Mouse (Mus musculus) G1E (cell line): Measurements from ENCODE around the gene Dydc2. TPM values are rescaled to one million over a fixed set of nuclear protein-coding genes. Genes with fewer than 3 reads are reported as not detected.

Source experiments
- ATAC-seq: 2 replicates; pipeline ENCODE4 v1.8.0; 2016; ENCODE audit warnings: mild to moderate bottlenecking; ENCODE audit not compliant: insufficient number of reproducible peaks, poor library complexity, low FRiP score, severe bottlenecking; ENCODE audit errors: extremely low read depth
- DNase-seq: peaks from one replicate; pipeline ENCODE4 v3.0.0; 2012; ENCODE audit warnings: low spot score
- H3K27me3 ChIP-seq: 2 replicates; pipeline ENCODE4 v1.6.1; 2012; ENCODE audit warnings: mild to moderate bottlenecking, low read length, inconsistent platforms; ENCODE audit not compliant: insufficient read depth
- H3K36me3 ChIP-seq: replicated peaks from 2 replicates; pipeline ENCODE3; 2012; ENCODE audit warnings: mild to moderate bottlenecking, inconsistent platforms
- H3K4me1 ChIP-seq: 2 replicates; pipeline ENCODE4 v1.6.1; 2012; ENCODE audit warnings: low read depth, low read length, inconsistent platforms, mixed read lengths; ENCODE audit not compliant: insufficient read depth
- H3K4me3 ChIP-seq: 2 replicates; pipeline ENCODE4 v1.5.1; 2012; ENCODE audit warnings: low read depth, mild to moderate bottlenecking, inconsistent platforms, low read length, moderate library complexity, mixed read lengths
- H3K9me3 ChIP-seq: replicated peaks from 2 replicates; pipeline ENCODE4 v1.6.1; 2012; ENCODE audit warnings: inconsistent platforms
- CTCF ChIP-seq: IDR thresholded peaks from 2 replicates; pipeline ENCODE4 v1.5.1; 2012; ENCODE audit warnings: low read depth, low read length, inconsistent platforms, mixed read lengths
- GATA1 ChIP-seq: IDR thresholded peaks from 2 replicates; pipeline ENCODE4 v1.6.1; 2012; ENCODE audit warnings: borderline replicate concordance, low read length, inconsistent platforms, mixed read lengths
- GATA2 ChIP-seq: IDR thresholded peaks from 2 replicates; pipeline ENCODE4 v1.6.1; 2012; ENCODE audit warnings: low read depth, low read length, inconsistent platforms, borderline replicate concordance
- POLR2AphosphoS5 ChIP-seq: IDR thresholded peaks from 2 replicates; pipeline ENCODE4 v1.6.1; 2012; ENCODE audit warnings: low read depth, low read length, inconsistent platforms; ENCODE audit not compliant: insufficient replicate concordance
- TAL1 ChIP-seq: conservative IDR thresholded peaks from 2 replicates; pipeline ENCODE4 v1.6.1; 2012; ENCODE audit warnings: low read depth, low read length, inconsistent platforms, mixed read lengths
- polyA plus RNA-seq: library from polyadenylated mRNA; stranded (reverse); fragments of >175 nt; gene quantifications from 2 replicates; pipeline ENCODE4 v1.2.3, GENCODE M21; 2012
- total RNA-seq, 2 experiments: library from RNA; stranded (forward) in 1 of 2; stranded (reverse) in 1 of 2; fragments of 200-1000 nt in 1 of 2; fragments of >200 nt in 1 of 2; fragmentation: Nextera tagmentation in 1 of 2; gene quantifications; 2 replicates each; pipeline ENCODE4 v1.2.3; 2014 to 2017

Gene Dydc2
- total RNA-seq (2014; fragmentation: Nextera tagmentation): not detected in 2 replicates
- not detected in 2 replicates for total RNA-seq (2017)
- not detected in 2 replicates for polyA plus RNA-seq

DNA sequence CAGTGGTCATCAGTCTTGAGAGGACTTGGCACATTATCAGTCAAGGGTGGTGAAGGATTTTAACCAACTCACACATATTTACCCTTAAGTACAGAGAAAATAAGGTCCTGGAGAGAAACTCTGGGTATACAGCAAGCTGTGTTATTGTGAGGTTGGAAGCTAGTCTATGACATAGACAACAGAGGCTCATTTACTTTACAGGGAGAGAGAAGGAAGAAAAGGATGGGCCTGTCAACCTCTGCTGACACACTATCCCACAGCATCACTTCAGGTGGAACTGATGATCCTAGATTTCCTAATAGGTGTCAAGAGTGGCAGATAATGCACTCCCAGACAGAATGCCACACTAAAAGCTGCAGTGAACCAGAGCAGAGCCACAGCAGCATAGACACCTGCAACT lies at the start of gene Dydc2:
Dydc2 (minus strand) TSS at position 101 of the 400 bp plus-strand sequence.
- no peak for TF ChIP-seq TAL1
- TF ChIP-seq GATA1: no peak
- no peak for TF ChIP-seq CTCF
- H3K36me3 ChIP-seq: no peaks in the 10 kb centered on the region
- H3K4me1 ChIP-seq: no peaks in the 10 kb centered on the region
- no peaks in the 10 kb centered on the region for H3K9me3 ChIP-seq
- ATAC-seq (no peak), DNase-seq (no peak)
- peaks cover 5% of the 10 kb centered on the region for H3K27me3 ChIP-seq
- H3K4me3 ChIP-seq: no peak within 1 kb of the TSS

DNA sequence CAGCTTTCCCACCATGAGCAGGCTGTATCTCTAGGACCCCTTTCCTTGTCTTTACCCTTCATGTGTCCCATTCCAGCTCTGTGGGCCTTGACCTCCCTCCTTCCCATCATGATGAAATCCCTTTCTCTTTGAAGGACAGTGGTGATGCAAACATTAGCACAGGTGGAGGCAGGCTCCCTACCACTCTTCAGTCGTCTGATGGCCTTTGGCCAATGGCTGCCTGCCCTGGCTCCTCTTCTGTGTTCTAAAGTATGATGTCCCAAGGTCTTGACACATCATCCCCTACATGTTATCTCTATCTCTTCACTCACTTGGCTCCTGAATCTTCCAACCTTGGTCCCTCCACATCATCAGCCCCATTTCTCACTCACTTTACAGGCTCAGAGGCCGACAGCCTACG lies 47.3 kb upstream of the Dydc2 start:
- no peak for TF ChIP-seq TAL1
- TF ChIP-seq CTCF: no peak
- TF ChIP-seq GATA1: no peak
- TF ChIP-seq POLR2AphosphoS5: no peak
- no peak for TF ChIP-seq GATA2
- H3K4me1 ChIP-seq: no peaks in the 10 kb centered on the region
- no peaks in the 10 kb centered on the region for H3K9me3 ChIP-seq
- ATAC-seq: no peak
- H3K27me3 ChIP-seq: no peaks in the 10 kb centered on the region; the same call in 1 of the 2 replicates
- H3K36me3 ChIP-seq: no peaks in the 10 kb centered on the region
- no peak overlapping the region for H3K4me3 ChIP-seq
- DNase-seq: no peak

DNA sequence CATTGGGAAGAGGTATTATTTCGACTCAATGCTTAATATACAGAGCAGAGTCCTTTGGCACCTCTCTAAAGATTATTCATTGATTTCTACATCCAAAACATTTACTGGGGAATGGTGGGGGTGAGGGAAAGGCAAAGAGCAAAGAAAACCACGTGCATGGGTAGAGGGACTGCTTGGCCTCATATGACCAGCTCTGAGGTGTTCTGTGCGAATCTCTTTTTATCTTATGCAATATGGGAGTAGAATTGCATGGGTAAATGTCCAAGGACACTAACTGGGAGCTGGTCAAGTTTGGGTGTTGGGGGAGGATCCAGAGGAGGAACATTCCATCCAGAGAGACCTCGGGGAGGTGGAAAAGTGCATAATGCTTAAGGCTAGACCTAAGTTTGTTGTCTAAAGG lies 43.9 kb upstream of the Dydc2 start:
- Histone ChIP-seq H3K27me3 (peaks cover 2% of the 10 kb centered on the region; the same call in 1 of the 2 replicates), H3K4me3 (no peak overlapping the region), H3K36me3 (no peaks in the 10 kb centered on the region), H3K4me1 (no peaks in the 10 kb centered on the region), H3K9me3 (no peaks in the 10 kb centered on the region)
- DNase-seq (no peak), ATAC-seq (no peak)
- TF ChIP-seq GATA1 (no peak), CTCF (no peak), GATA2 (no peak), POLR2AphosphoS5 (no peak), TAL1 (no peak)

DNA sequence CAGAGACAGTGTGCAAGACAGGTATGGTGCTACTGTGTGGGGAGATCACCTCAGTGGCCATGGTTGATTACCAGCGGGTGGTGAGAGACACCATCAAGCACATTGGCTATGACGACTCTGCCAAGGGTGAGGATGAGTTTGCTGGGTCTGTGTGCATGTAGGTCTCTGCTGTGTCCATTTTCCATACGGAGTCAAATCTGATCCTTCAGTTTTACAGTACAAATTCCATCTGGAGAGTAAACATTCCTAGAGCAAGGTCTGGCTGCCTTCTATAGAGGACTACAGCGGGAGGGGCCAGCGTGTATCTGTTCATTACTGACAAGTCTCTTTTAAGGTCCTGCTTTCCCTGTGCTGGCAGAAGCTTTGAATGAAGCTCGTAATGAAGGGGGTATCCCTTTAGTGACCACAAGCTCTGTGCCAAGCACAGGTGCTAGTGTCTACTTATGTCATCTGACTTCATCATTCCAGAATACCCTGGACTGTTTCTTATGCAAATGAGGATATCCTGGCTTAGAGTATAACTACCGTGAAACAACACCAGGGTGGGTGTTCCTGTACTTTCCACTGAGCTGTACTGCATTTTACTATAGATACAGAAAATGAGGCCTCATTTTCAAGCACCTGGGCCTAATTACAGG lies 42.1 kb upstream of the Dydc2 start:
- no peaks in the 10 kb centered on the region for H3K9me3 ChIP-seq
- H3K4me1 ChIP-seq: no peaks in the 10 kb centered on the region
- peaks cover 2% of the 10 kb centered on the region; the same call in 1 of the 2 replicates for H3K27me3 ChIP-seq
- no peaks in the 10 kb centered on the region for H3K36me3 ChIP-seq
- TF ChIP-seq POLR2AphosphoS5: no peak
- no peak for TF ChIP-seq GATA1
- TF ChIP-seq CTCF: no peak
- TF ChIP-seq TAL1: no peak
- TF ChIP-seq GATA2: no peak
- ATAC-seq (no peak), DNase-seq (no peak)
- no peak overlapping the region for H3K4me3 ChIP-seq

DNA sequence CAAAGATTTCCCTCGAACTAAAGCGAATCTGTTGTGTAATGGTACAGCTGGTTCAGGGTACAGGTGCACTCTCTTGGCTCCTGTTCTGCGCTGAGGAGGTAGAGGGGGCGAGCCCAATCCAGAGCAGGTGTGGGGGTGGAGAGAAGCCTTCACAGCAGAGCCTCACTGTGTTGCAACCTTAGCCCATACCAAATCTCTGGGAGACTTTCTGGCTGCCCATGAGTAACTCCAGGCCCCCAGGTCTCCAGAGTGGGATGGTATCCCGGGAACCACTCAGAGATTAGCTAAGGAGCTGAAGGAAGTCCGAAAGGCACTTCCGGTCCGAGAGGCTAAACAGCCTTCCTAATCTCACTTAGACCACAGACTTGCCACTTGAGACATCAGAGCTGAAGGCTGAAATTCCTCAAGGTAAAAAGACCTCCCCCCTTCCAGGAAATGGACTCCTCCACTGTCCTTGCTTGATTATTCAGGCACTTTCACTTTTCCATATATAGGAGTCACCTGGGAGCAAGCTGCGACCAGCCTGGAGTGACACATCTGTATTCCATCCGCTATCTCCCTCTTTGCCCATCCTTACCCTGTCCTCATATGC lies 35.9 kb upstream of the Dydc2 start, which contains the start of gene Mat1a:
Mat1a (plus strand) TSS at position 183 of the 592 bp plus-strand sequence.
- no peak within 1 kb of the TSS for H3K4me3 ChIP-seq
- no peaks in the 10 kb centered on the region for H3K36me3 ChIP-seq
- no peak for ATAC-seq
- TF ChIP-seq POLR2AphosphoS5: no peak
- TF ChIP-seq GATA1: no peak
- TF ChIP-seq GATA2: no peak
- TF ChIP-seq CTCF: no peak
- no peak for TF ChIP-seq TAL1
- no peaks in the 10 kb centered on the region for H3K4me1 ChIP-seq
- no peaks in the 10 kb centered on the region for H3K9me3 ChIP-seq
- no peak for DNase-seq
- H3K27me3 ChIP-seq: no peaks in the 10 kb centered on the region

DNA sequence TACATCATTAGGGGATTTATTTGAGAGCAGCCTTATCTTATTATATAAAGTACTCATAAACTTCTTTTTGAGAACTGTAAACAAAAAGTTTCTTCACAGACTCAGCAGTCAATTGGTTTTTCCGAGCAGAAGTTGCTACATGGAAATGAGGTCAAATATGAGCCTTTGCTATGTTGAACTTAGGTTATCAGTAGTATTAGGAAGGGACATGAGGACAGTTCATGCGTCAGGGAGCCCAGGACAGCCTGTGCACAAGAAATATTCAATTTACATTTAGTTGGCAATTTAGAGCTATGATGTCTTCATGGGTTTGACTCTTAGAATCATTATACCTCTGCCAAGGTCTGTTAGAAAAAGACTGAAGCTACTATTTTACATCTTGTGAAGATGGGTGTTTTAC lies 33.3 kb upstream of the Dydc2 start:
- TF ChIP-seq GATA1 (no peak), TAL1 (no peak), GATA2 (no peak), CTCF (no peak), POLR2AphosphoS5 (no peak)
- ATAC-seq (no peak), DNase-seq (no peak)
- H3K9me3 ChIP-seq: no peaks in the 10 kb centered on the region
- no peaks in the 10 kb centered on the region for H3K36me3 ChIP-seq
- no peak overlapping the region for H3K4me3 ChIP-seq
- H3K27me3 ChIP-seq: no peaks in the 10 kb centered on the region
- no peaks in the 10 kb centered on the region for H3K4me1 ChIP-seq

DNA sequence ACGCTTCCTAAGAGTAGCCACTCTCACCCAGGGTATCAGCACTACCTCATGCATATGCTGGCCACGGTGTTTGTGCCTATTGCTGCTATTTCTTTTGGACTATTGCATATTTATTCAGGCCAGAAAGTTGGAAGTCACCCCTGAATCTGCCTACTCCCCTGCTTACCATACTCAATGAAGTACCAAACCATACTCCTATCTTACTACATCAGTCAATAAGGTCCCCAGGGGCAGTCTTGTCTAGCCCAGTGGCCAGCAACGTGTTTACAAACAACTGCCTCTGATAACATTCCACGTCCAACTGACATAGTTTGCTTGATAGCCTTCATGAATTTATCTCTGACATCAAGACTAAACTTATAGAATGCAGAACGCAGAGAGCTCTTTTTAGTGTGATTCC lies 32.2 kb upstream of the Dydc2 start:
- Histone ChIP-seq H3K4me3 (no peak overlapping the region), H3K9me3 (no peaks in the 10 kb centered on the region), H3K36me3 (no peaks in the 10 kb centered on the region), H3K4me1 (no peaks in the 10 kb centered on the region), H3K27me3 (no peaks in the 10 kb centered on the region)
- DNase-seq (no peak), ATAC-seq (no peak)
- TF ChIP-seq TAL1: no peak
- TF ChIP-seq CTCF: no peak
- TF ChIP-seq GATA1: no peak
- TF ChIP-seq GATA2: no peak
- TF ChIP-seq POLR2AphosphoS5: no peak
